Mouse (Mus musculus) MEL (cell line): Measurements from ENCODE around the gene Klk1b4.

ENCODE experiments used
- CHD2 ChIP-seq: IDR thresholded peaks from 2 replicates; pipeline ENCODE4 v1.6.1; 2011; ENCODE audit warnings: low read length, improper control_type of control experiment
- CTCF ChIP-seq, 3 experiments: IDR thresholded peaks in 2 of 3; conservative IDR thresholded peaks in 1 of 3; 2 replicates each; pipeline ENCODE4 v1.5.1; 2011 to 2012; ENCODE audit warnings: low read length in 3 of 3, low read depth in 2 of 3, mild to moderate bottlenecking in 2 of 3, improper control_type of control experiment in 1 of 3, inconsistent platforms in 1 of 3, mixed read lengths in 1 of 3, moderate library complexity in 1 of 3; ENCODE audit not compliant: control insufficient read depth in 1 of 3, insufficient read depth in 1 of 3, poor library complexity in 1 of 3, severe bottlenecking in 1 of 3
- EP300 ChIP-seq, 2 experiments: IDR thresholded peaks; 2 replicates each; pipeline ENCODE4 v1.6.1; 2011; ENCODE audit warnings: improper control_type of control experiment in 2 of 2, low read length in 2 of 2, low read depth in 1 of 2, mild to moderate bottlenecking in 1 of 2
- JUND ChIP-seq: IDR thresholded peaks from 2 replicates; pipeline ENCODE4 v1.6.1; 2011; ENCODE audit warnings: low read depth, mild to moderate bottlenecking, improper control_type of control experiment, low read length
- MAX ChIP-seq: IDR thresholded peaks from 2 replicates; pipeline ENCODE4 v1.6.1; 2011; ENCODE audit warnings: low read length, improper control_type of control experiment
- MAZ ChIP-seq: IDR thresholded peaks from 2 replicates; pipeline ENCODE4 v1.6.1; 2012; ENCODE audit warnings: low read depth, mild to moderate bottlenecking, inconsistent platforms, low read length, improper control_type of control experiment
- MXI1 ChIP-seq: IDR thresholded peaks from 2 replicates; pipeline ENCODE4 v1.6.1; 2011; ENCODE audit warnings: mild to moderate bottlenecking, low read depth, low read length, improper control_type of control experiment
- MYC ChIP-seq: IDR thresholded peaks from 2 replicates; pipeline ENCODE4 v1.6.1; 2011; ENCODE audit warnings: low read depth, mild to moderate bottlenecking, low read length, improper control_type of control experiment, moderate library complexity
- NRF1 ChIP-seq: IDR thresholded peaks from 2 replicates; pipeline ENCODE4 v1.6.1; 2014; ENCODE audit warnings: low read depth, mild to moderate bottlenecking, inconsistent platforms, low read length, improper control_type of control experiment, moderate library complexity; ENCODE audit not compliant: poor library complexity, insufficient read depth, severe bottlenecking
- POLR2A ChIP-seq, 2 experiments: IDR thresholded peaks; 2 replicates each; pipeline ENCODE4 v1.6.1; 2011 to 2012; ENCODE audit warnings: low read length in 2 of 2, mild to moderate bottlenecking in 2 of 2, control low read depth in 1 of 2, improper control_type of control experiment in 1 of 2, low read depth in 1 of 2, moderate library complexity in 1 of 2; ENCODE audit not compliant: control insufficient read depth in 1 of 2, insufficient read depth in 1 of 2, poor library complexity in 1 of 2
- POLR2AphosphoS5 ChIP-seq: IDR thresholded peaks from 2 replicates; pipeline ENCODE4 v1.6.1; 2012; ENCODE audit warnings: low read depth, borderline replicate concordance, mild to moderate bottlenecking, inconsistent platforms, low read length, moderate library complexity, mixed read lengths
- SIN3A ChIP-seq: IDR thresholded peaks from 2 replicates; pipeline ENCODE4 v1.6.1; 2012; ENCODE audit warnings: low read length, improper control_type of control experiment, inconsistent platforms
- USF2 ChIP-seq, 2 experiments: IDR thresholded peaks; 2 replicates each; pipeline ENCODE4 v1.6.1; 2011 to 2012; ENCODE audit warnings: improper control_type of control experiment in 2 of 2, low read length in 2 of 2, borderline replicate concordance in 1 of 2, inconsistent platforms in 1 of 2, low read depth in 1 of 2, mild to moderate bottlenecking in 1 of 2; ENCODE audit not compliant: insufficient read depth in 1 of 2
- ZC3H11A ChIP-seq: IDR thresholded peaks from 2 replicates; pipeline ENCODE4 v1.6.1; 2012; ENCODE audit warnings: low read depth, mild to moderate bottlenecking, inconsistent platforms, low read length, improper control_type of control experiment

- no peak for TF ChIP-seq USF2 (IDR thresholded peaks at IDR 0.05; ENCODE audit: borderline replicate concordance in 1 of 2, insufficient read depth in 1 of 2, low read depth in 1 of 2, low read length in 2 of 2)
- TF ChIP-seq POLR2A (IDR thresholded peaks at IDR 0.05; ENCODE audit: control insufficient read depth in 1 of 2, insufficient read depth in 1 of 2, low read depth in 1 of 2, low read length in 2 of 2, poor library complexity in 1 of 2): no peak
- no peak for TF ChIP-seq CHD2
- no peak for TF ChIP-seq MXI1
- no peak for TF ChIP-seq MAX
- TF ChIP-seq MAZ: no peak
- TF ChIP-seq CTCF (IDR thresholded peaks at IDR 0.05 in 2 of 3, conservative IDR thresholded peaks at IDR 0.05 in 1 of 3; ENCODE audit: control insufficient read depth in 1 of 3, insufficient read depth in 1 of 3, low read depth in 2 of 3, low read length in 3 of 3, poor library complexity in 1 of 3, severe bottlenecking in 1 of 3): no peak
- no peak for TF ChIP-seq MYC
- no peak for TF ChIP-seq SIN3A
- TF ChIP-seq EP300 (IDR thresholded peaks at IDR 0.05; ENCODE audit: low read depth in 1 of 2, low read length in 2 of 2): no peak
- no peak for TF ChIP-seq NRF1
- TF ChIP-seq POLR2AphosphoS5: no peak
- no peak for TF ChIP-seq ZC3H11A
- no peak for TF ChIP-seq JUND
Measured at GRCm38 (mm10) chr7:44240712-44241111, 33.5 kb downstream of the Klk1b4 start.
